Mouse (Mus musculus) heart, embryonic 13.5 days (tissue): ENCODE measurements around the gene Atp10b. TPM values are rescaled to one million over a fixed set of nuclear protein-coding genes. Genes with fewer than 3 reads are reported as not detected.

Source experiments
- ATAC-seq: fragments of 200-750 bp; cut with Nextera tagmentation; 2 replicates; pipeline ENCODE4 v1.8.0; 2017; ENCODE audit warnings: moderate TSS enrichment; ENCODE audit not compliant: insufficient number of reproducible peaks, low FRiP score, low TSS enrichment; ENCODE audit errors: extremely low read depth
- H3K27ac ChIP-seq: fragments of 300-500 bp; sonication (generic); replicated peaks from 2 replicates; pipeline ENCODE4 v1.5.1; 2015; ENCODE audit warnings: moderate library complexity, mild to moderate bottlenecking, inconsistent platforms
- H3K27me3 ChIP-seq: fragments of 300-500 bp; sonication (generic); replicated peaks from 2 replicates; pipeline ENCODE4 v1.6.1; 2015; ENCODE audit warnings: mild to moderate bottlenecking, inconsistent platforms
- H3K36me3 ChIP-seq: fragments of 300-500 bp; sonication (generic); 2 replicates; pipeline ENCODE4 v1.6.1; 2015; ENCODE audit warnings: mild to moderate bottlenecking, inconsistent platforms
- H3K4me1 ChIP-seq: fragments of 300-500 bp; sonication (generic); 2 replicates; pipeline ENCODE4 v1.6.1; 2015; ENCODE audit warnings: inconsistent platforms
- H3K4me2 ChIP-seq: fragments of 300-500 bp; sonication (generic); 2 replicates; pipeline ENCODE4 v1.6.1; 2015; ENCODE audit warnings: inconsistent platforms, mild to moderate bottlenecking, moderate library complexity
- H3K4me3 ChIP-seq: fragments of 300-500 bp; sonication (generic); 2 replicates; pipeline ENCODE4 v1.5.1; 2015; ENCODE audit warnings: moderate library complexity, mild to moderate bottlenecking, inconsistent platforms
- H3K9ac ChIP-seq: fragments of 300-500 bp; sonication (generic); 2 replicates; pipeline ENCODE4 v1.6.1; 2015; ENCODE audit warnings: inconsistent platforms, mild to moderate bottlenecking, moderate library complexity
- H3K9me3 ChIP-seq: fragments of 300-500 bp; sonication (generic); 2 replicates; pipeline ENCODE4 v1.6.1; 2016; ENCODE audit warnings: inconsistent platforms
- WGBS: fragments of 180-500 bp; shearing (Covaris S2); methylation state at CpG from one replicate; pipeline ENCODE4 v1.1.7; 2015; ENCODE audit warnings: mixed read lengths; 5-methylcytosine and 5-hydroxymethylcytosine counted together
- polyA plus RNA-seq: library from polyadenylated mRNA; unstranded; fragments of >200 nt; fragmentation: Nextera tagmentation; extraction: Ambion mirVana; gene quantifications from 2 replicates; pipeline ENCODE4 v1.2.1, GENCODE M21; 2015

The Atp10b gene
- polyA plus RNA-seq, 1 experiment from 2014 or later = 0.03 TPM

DNA sequence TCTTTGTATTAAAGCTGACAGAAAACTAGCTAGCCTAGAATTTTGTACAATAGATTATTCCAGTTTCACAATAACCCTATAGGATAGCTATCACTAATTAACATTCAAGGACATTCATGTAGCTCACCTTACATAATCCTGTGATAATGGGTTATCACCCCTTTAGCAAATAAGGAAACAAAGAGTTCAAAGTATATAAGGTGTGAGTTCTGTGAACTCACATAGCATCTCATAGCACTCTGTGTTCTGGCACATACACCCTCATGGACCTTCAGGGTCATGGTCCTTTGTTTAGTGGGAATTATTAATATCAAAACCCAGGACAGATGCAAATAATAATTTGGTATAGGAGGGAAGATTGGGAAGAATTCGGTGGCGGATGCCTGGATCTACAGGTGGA is 50.4 kb downstream of the Atp10b start:
- H3K4me3 ChIP-seq = no peak overlapping the region
- H3K9me3 ChIP-seq = no peaks in the 10 kb centered on the region
- H3K4me1 ChIP-seq = no peaks in the 10 kb centered on the region
- no peaks in the 10 kb centered on the region for H3K27me3 ChIP-seq
- H3K36me3 ChIP-seq = no peaks in the 10 kb centered on the region
- no peak overlapping the region for H3K9ac ChIP-seq
- H3K27ac ChIP-seq = no peak overlapping the region
- ATAC-seq = no peak
- no peak overlapping the region for H3K4me2 ChIP-seq
- WGBS = 94% methylated on average over 2 of the region's 2 CpGs

DNA sequence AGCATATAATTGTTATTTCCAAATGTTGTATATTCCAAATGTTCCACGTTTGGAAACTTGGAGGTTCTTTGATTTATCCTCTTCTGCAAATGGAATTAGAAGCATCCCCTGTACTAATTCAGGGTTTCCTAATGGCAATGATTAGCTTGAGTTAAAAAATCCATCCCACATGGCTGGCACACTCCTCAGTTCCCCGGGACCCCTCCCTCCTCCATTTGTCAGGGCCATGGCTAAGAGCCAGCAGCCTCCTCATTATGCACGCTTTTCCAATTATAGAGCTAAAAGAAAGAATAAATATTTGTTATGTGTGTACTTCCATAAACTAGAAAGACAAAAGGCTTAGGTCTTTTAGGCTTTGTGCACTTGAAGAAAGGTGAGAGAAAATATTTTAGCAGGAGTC is 53.9 kb downstream of the Atp10b start:
- ATAC-seq = no peak
- Histone ChIP-seq H3K36me3 (no peaks in the 10 kb centered on the region), H3K27ac (no peak overlapping the region), H3K4me1 (no peaks in the 10 kb centered on the region), H3K9me3 (no peaks in the 10 kb centered on the region), H3K4me2 (no peak overlapping the region), H3K4me3 (no peak overlapping the region), H3K9ac (no peak overlapping the region), H3K27me3 (no peaks in the 10 kb centered on the region)
- 74% methylated on average over 3 of the region's 3 CpGs for WGBS

DNA sequence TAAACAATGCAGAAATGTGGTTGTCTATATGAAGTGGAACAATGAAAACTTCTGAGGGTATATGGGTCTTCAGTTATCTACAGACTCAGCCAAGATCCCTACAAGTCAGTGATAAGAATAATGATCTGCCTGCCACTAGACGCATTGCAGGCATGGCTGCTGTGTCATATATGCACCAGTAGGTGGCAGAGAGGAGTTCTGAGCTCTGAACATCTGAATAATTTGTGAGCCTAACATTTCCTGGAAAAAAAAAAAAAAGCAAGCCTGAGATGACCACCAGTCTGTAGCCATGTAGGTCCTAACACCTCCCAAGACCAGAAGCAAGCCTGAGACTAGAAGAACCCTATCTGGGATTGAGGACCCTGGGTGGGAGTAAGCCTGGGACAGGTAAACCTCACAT is 63.5 kb downstream of the Atp10b start:
- no peaks in the 10 kb centered on the region for H3K27me3 ChIP-seq
- H3K4me1 ChIP-seq = peaks cover 12% of the 10 kb centered on the region
- H3K9ac ChIP-seq = no peak overlapping the region
- H3K9me3 ChIP-seq = no peaks in the 10 kb centered on the region
- WGBS = 14% methylated on average over 1 of the region's 1 CpGs
- no peak overlapping the region for H3K4me3 ChIP-seq
- H3K36me3 ChIP-seq = no peaks in the 10 kb centered on the region
- no peak for ATAC-seq
- H3K27ac ChIP-seq = no peak overlapping the region
- H3K4me2 ChIP-seq = no peak overlapping the region

DNA sequence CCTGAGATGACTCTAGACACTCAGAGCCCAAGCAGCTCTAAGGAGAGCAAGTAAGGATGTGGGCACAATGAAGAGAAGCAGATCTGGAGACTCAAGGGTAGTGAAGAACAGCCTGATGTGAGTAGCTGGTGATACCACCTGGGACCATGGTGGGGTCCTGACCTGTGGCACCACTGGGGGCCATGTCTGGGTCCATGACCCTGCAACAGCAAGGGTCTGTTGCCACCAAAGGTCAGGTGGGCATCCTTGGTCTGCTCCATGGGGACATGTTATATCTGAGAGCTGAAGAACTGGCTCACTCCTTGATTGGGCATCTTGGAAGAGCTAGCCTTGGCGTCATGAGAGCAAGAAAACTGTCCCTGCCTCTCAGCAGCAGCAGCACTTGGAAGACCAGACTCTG is 64.1 kb downstream of the Atp10b start:
- H3K27ac ChIP-seq = no peak overlapping the region
- H3K4me2 ChIP-seq = no peak overlapping the region
- H3K9me3 ChIP-seq = no peaks in the 10 kb centered on the region
- H3K36me3 ChIP-seq = no peaks in the 10 kb centered on the region
- no peak overlapping the region for H3K4me3 ChIP-seq
- H3K4me1 ChIP-seq = peaks cover 12% of the 10 kb centered on the region
- no peaks in the 10 kb centered on the region for H3K27me3 ChIP-seq
- H3K9ac ChIP-seq = no peak overlapping the region
- WGBS = 68% methylated on average over 1 of the region's 1 CpGs
- no peak for ATAC-seq

DNA sequence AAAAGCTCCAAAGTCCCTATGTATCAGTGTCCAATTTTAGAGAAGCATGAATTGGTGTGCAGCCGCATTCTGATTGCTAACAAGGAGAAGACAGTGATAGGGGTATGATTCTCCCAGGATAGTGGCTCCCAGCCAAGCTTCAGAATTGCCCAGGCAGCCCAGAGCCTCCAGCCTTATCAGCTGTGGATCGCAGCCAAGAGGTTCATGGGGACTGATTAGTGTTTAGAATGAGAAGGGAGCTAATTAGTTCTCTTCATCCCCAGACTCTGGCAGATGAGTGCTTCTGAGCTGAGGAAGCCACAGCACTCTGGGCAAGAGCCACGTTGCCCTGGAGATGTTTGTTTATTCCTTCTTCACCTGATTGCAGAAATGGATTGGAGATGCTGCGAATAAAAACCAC is 67.3 kb downstream of the Atp10b start:
- Histone ChIP-seq H3K36me3 (no peaks in the 10 kb centered on the region), H3K9me3 (no peaks in the 10 kb centered on the region), H3K4me1 (peaks cover 12% of the 10 kb centered on the region), H3K27ac (no peak overlapping the region), H3K4me2 (no peak overlapping the region), H3K4me3 (no peak overlapping the region), H3K9ac (no peak overlapping the region), H3K27me3 (no peaks in the 10 kb centered on the region)
- ATAC-seq = no peak
- 16% methylated on average over 4 of the region's 4 CpGs for WGBS

DNA sequence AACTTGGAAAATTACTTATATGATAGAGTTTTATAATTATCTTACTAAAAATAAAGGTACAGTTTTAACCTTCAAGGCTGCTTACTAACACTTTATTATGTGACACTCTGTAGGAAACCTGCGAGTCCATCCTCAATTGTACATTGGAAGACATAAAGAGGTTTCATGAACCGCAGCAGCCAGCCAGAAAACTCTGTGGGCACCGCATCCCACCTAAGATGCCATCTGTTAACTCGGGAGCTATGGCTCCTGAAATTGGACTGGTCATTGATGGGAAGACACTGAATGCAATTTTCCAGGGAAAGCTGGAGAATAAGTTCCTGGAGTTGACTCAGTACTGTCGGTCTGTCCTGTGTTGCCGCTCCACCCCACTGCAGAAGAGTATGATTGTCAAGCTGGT is 80.6 kb downstream of the Atp10b start:
- Histone ChIP-seq H3K9ac (no peak overlapping the region), H3K4me3 (no peak overlapping the region), H3K4me2 (no peak overlapping the region), H3K27me3 (no peaks in the 10 kb centered on the region), H3K4me1 (no peaks in the 10 kb centered on the region), H3K36me3 (no peaks in the 10 kb centered on the region), H3K9me3 (no peaks in the 10 kb centered on the region), H3K27ac (no peak overlapping the region)
- 90% methylated on average over 6 of the region's 6 CpGs for WGBS
- ATAC-seq = no peak

DNA sequence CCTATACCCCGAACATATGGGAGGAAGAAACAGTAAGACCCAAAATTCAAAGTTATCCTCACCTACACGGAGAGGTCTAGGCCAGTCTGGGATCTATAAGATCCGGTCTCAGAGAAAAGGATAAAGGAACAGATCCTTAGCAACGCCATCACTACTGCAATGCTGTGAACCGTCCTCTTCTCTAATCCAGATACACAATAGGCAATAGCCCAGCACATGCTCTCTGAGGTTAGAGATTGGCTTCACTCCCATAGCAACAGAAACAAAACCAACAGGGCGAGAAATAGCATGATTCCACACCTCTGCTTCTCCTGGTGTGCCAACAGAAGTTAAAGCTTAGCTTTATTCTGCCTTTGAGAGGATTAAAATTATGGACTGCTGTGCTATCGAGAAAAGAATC is 82.4 kb downstream of the Atp10b start:
- Histone ChIP-seq H3K9ac (no peak overlapping the region), H3K9me3 (no peaks in the 10 kb centered on the region), H3K27ac (no peak overlapping the region), H3K4me2 (no peak overlapping the region), H3K36me3 (no peaks in the 10 kb centered on the region), H3K4me1 (no peaks in the 10 kb centered on the region), H3K27me3 (no peaks in the 10 kb centered on the region), H3K4me3 (no peak overlapping the region)
- ATAC-seq = no peak
- WGBS = 75% methylated on average over 7 of the region's 7 CpGs

DNA sequence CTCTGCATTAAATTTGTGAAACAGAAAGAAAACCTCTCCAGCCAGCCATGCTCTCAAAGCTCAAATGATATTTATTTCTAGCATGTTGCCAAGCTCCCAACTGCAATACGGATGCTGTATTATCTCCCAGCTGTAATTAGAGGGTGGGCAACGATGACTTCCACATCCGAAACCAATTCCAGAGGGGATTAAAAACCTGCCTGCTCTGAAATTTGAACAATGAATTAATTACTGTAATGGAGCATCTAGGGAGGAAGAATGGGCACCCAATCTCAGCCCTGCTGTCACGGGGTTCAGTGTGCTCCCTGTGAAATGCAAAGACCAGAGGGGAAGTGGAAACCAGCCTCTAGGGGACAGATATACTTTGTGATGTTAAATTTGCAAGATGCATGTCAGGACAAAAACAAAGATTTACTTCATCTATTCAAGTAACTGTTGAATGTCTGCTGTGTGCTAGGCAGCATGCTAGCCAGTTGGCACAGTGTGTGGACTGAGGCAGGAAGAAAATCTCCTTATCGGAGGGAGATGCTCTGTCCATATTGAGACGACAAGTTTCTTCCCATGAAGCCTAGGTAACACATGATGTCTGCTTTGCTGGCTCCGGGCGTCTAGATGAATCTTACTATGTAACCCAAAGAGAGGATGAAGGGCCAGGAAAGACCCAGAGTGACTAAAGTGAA is 86.8 kb downstream of the Atp10b start:
- H3K36me3 ChIP-seq = no peaks in the 10 kb centered on the region
- no peak overlapping the region for H3K27ac ChIP-seq
- ATAC-seq = no peak
- WGBS = 74% methylated on average over 8 of the region's 8 CpGs
- H3K9me3 ChIP-seq = no peaks in the 10 kb centered on the region
- no peaks in the 10 kb centered on the region for H3K4me1 ChIP-seq
- H3K4me3 ChIP-seq = no peak overlapping the region
- no peaks in the 10 kb centered on the region for H3K27me3 ChIP-seq
- no peak overlapping the region for H3K4me2 ChIP-seq
- no peak overlapping the region for H3K9ac ChIP-seq

DNA sequence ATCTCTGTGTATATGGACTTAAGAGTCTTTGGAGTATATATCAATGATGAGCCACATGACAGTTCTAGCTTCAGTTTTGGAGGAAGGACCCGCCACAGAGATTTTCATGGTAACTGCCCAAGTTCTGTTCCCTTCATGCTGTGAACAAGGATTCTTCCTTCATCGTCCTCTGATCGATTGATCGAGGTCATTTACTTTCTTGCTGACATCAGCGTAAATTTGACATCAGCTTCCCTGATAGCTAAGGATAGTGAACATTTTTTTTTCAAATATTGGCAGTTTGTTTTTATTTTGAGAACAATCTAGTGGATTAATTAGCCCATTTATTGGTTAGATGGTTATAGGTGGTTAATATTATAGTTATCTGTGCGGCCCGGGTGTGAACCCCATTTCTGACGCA is 90.1 kb downstream of the Atp10b start:
- WGBS = 87% methylated on average over 8 of the region's 8 CpGs
- Histone ChIP-seq H3K4me3 (no peak overlapping the region), H3K9ac (no peak overlapping the region), H3K4me2 (no peak overlapping the region), H3K4me1 (no peaks in the 10 kb centered on the region), H3K27ac (no peak overlapping the region), H3K36me3 (no peaks in the 10 kb centered on the region), H3K27me3 (no peaks in the 10 kb centered on the region), H3K9me3 (no peaks in the 10 kb centered on the region)
- ATAC-seq = no peak

DNA sequence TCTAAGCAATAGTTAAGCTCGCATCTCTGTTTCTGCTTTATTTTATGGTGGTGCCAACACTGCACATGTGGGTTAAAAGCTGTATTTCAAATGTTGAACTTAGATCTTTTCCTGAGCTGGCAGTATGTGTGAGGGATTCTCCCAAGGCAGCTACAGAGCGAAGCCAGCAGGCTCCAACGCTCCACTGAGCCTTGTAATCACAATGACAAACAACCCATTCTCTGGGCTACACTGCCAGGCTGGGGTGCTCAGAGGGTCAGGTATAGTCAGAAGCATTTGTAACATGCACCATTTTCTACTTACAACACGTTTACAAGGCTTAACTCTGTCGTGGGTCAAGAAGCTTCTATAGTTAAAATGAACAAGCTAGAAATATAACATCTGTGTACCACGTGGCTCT is 103.4 kb downstream of the Atp10b start:
- Histone ChIP-seq H3K4me2 (0 out of 2 replicates have a peak overlapping the region, but pooled peaks have one; percentile 22), H3K9ac (no peak overlapping the region), H3K9me3 (no peaks in the 10 kb centered on the region), H3K4me1 (peaks cover 10% of the 10 kb centered on the region), H3K27me3 (no peaks in the 10 kb centered on the region), H3K4me3 (no peak overlapping the region), H3K27ac (peak overlapping the region; percentile 54), H3K36me3 (no peaks in the 10 kb centered on the region)
- WGBS = 38% methylated on average over 6 of the region's 6 CpGs
- ATAC-seq = no peak

DNA sequence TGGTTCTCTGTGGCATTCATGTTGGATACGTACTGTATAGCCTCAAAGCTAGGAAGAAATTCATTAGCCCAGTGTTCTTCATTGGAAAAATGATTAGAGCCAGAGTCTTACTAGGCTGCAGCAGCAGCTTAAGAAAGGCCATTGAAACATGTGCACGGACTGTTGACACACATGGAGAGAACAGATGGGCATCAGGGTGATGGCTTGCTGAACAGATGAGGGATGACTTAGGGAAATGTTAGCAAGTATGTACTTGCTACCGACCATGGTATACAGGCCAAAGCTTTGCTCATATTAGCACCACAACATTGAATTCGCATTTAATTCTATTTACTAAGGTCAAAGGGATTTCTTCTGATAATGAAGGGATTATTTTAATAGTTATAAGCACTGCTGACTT is 105.6 kb downstream of the Atp10b start:
- Histone ChIP-seq H3K9ac (no peak overlapping the region), H3K27me3 (no peaks in the 10 kb centered on the region), H3K4me2 (no peak overlapping the region), H3K4me3 (no peak overlapping the region), H3K4me1 (peaks cover 15% of the 10 kb centered on the region), H3K36me3 (no peaks in the 10 kb centered on the region), H3K9me3 (no peaks in the 10 kb centered on the region), H3K27ac (no peak overlapping the region)
- no peak for ATAC-seq
- WGBS = 79% methylated on average over 4 of the region's 4 CpGs

DNA sequence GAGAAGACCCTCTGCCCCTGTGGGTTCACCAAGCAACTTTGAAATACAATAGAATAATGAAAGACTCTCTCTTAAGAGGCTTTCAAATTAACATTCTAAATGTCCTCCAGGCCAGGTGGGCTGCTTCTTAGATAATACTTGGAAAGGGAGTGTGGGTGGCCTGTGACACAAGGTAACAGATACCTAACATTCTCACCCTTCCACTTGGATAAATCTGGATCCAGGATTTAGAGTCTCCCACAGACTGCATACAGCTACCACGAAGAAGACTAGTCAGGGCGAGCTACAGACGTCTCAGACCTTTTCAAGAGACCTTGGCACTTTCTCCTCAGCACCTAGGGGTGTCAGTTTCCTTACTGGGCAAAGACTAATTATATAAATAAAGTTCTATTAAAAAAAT is 107.6 kb downstream of the Atp10b start:
- Histone ChIP-seq H3K4me2 (no peak overlapping the region), H3K27ac (no peak overlapping the region), H3K36me3 (no peaks in the 10 kb centered on the region), H3K27me3 (no peaks in the 10 kb centered on the region), H3K9ac (no peak overlapping the region), H3K4me3 (no peak overlapping the region), H3K4me1 (peaks cover 15% of the 10 kb centered on the region), H3K9me3 (no peaks in the 10 kb centered on the region)
- 75% methylated on average over 3 of the region's 3 CpGs for WGBS
- no peak for ATAC-seq
